Mouse (Mus musculus): ENCODE data around the gene Xylt1.

The Xylt1 gene

GRCm38 (mm10) chr7:117686120-117686996 is 305.6 kb downstream of the Xylt1 start:
- in situ Hi-C loops (cut with MboI, MseI) = no loop called here

DNA sequence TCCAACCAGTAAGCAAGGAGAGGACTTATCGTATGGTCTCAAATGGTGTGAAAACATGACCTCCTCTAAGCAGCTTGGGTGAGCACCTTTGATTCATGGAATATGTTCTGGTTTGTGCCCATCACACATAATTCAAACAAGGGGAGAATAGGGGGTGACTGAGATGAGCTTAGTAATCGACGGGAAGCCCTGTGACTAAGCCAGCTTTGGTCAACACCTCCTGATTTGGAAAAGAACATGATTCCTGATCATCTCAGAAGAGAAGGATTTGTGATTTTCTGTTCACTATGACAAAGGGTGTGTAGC is 306.2 kb downstream of the Xylt1 start:
- in situ Hi-C loops (cut with MboI, MseI) = no loop called here

DNA sequence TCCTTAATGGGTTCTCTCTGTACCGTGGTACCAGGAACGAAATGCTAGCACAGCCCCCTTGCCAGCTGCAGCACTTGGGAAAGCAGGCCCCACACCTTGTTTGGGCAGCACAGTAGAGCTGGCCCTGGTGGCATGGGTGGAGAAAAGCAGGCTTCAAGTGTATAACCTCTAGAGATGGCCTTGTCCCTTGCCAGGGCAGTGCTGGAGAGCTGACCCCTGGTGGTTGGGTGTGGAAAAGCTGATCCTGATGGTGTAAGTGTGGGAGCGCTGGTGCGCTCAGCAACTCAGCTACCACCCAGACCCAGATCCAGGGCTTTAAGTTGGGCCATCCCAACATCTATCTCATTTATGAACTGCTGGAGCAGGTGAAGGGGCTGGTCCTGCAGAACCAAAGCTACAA is 314.8 kb downstream of the Xylt1 start:
- in situ Hi-C loops (cut with MboI, MseI) = no loop called here

- in situ Hi-C loops (cut with MboI, MseI) = no loop called here
Observed at GRCm38 (mm10) chr7:117697681-117698080, 316.9 kb downstream of the Xylt1 start.

DNA sequence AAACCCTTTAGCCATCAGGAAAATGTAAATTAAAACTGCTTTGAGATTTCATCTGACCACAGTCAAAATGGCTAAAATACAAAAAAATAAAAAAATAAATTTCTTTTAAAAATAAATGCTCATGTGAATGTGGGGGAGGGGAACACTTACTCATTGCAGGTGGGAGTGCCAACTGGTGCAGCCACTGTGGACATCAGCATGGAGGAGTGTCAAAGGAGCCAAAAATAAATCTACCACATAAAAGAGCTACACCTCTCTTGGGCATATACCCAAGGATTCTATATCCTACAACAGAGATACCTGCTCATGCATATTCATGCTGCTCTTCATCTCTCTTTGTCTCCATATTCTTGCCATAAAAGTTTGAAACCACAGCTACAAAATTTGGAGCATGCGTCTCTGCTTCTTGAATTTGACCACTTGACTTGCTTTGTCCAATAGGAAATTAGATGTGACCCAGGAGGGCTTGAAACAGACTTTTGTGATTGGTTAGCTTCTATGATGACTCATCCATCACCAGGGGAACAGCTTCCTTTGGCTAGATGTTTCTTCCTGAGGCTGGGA is 317.9 kb downstream of the Xylt1 start:
- in situ Hi-C loops (cut with MboI, MseI) = no loop called here

- in situ Hi-C loops (cut with MboI, MseI) = no loop called here
Observed at GRCm38 (mm10) chr7:117699343-117699985, 318.7 kb downstream of the Xylt1 start.

- in situ Hi-C loops (cut with MboI, MseI) = loop anchor here (25.0 kb wide), 1 partner anchor 662 kb away; no protein-coding TSS in a partner anchor
Observed at GRCm38 (mm10) chr7:117700066-117700465, 319.3 kb downstream of the Xylt1 start.

GRCm38 (mm10) chr7:117709901-117710607 is 329.3 kb downstream of the Xylt1 start:
- in situ Hi-C loops (cut with MboI, MseI) = loop anchor here (25.0 kb wide), 1 partner anchor 652 kb away; no protein-coding TSS in a partner anchor

- in situ Hi-C loops (cut with MboI, MseI) = loop anchor here (25.0 kb wide), 1 partner anchor 645 kb away; no protein-coding TSS in a partner anchor
Observed at GRCm38 (mm10) chr7:117716876-117717408, 336.2 kb downstream of the Xylt1 start.

GRCm38 (mm10) chr7:117720426-117720825 is 339.6 kb downstream of the Xylt1 start:
- in situ Hi-C loops (cut with MboI, MseI) = loop anchor here (25.0 kb wide), 1 partner anchor 642 kb away; no protein-coding TSS in a partner anchor

All from T-helper 2 cell (primary cell).